Mouse (Mus musculus) hindbrain, embryonic 14.5 days (tissue): ENCODE results near the gene Immp1l. TPM values are rescaled to one million over a fixed set of nuclear protein-coding genes. Genes with fewer than 3 reads are reported as not detected.

ENCODE experiments used
- ATAC-seq: fragments of 200-750 bp; cut with Nextera tagmentation; 2 replicates; pipeline ENCODE4 v1.8.0; 2017; ENCODE audit warnings: moderate number of reproducible peaks, mild to moderate bottlenecking, moderate TSS enrichment, moderate library complexity; ENCODE audit not compliant: low FRiP score
- DNase-seq: peaks from one replicate; pipeline ENCODE4 v3.0.0-alpha.2; 2015; ENCODE audit warnings: low spot score
- H3K27ac ChIP-seq: fragments of 300-500 bp; sonication (generic); 2 replicates; pipeline ENCODE4 v1.5.1; 2014; ENCODE audit warnings: mild to moderate bottlenecking, moderate library complexity
- H3K27me3 ChIP-seq: fragments of 300-500 bp; sonication (generic); 2 replicates; pipeline ENCODE4 v1.6.1; 2014; ENCODE audit warnings: mild to moderate bottlenecking, low read length, mixed read lengths; ENCODE audit not compliant: control insufficient read depth, insufficient read depth
- H3K36me3 ChIP-seq: fragments of 300-500 bp; sonication (generic); replicated peaks from 2 replicates; pipeline ENCODE4 v1.6.1; 2014; ENCODE audit not compliant: control insufficient read depth, insufficient read depth
- H3K4me1 ChIP-seq: fragments of 300-500 bp; sonication (generic); replicated peaks from 2 replicates; pipeline ENCODE4 v1.6.1; 2014; ENCODE audit warnings: antibody characterized with exemption, low read length, mixed read lengths; ENCODE audit not compliant: control insufficient read depth, insufficient read depth
- H3K4me2 ChIP-seq: fragments of 300-500 bp; sonication (generic); replicated peaks from 2 replicates; pipeline ENCODE4 v1.6.1; 2014; ENCODE audit warnings: mild to moderate bottlenecking, moderate library complexity
- H3K4me3 ChIP-seq: fragments of 300-500 bp; sonication (generic); replicated peaks from 2 replicates; pipeline ENCODE4 v1.5.1; 2014; ENCODE audit warnings: mild to moderate bottlenecking, low read length
- H3K9ac ChIP-seq: fragments of 300-500 bp; sonication (generic); 2 replicates; pipeline ENCODE4 v1.6.1; 2014
- H3K9me3 ChIP-seq: fragments of 300-500 bp; sonication (generic); 2 replicates; pipeline ENCODE4 v1.6.1; 2016; ENCODE audit warnings: low read length; ENCODE audit not compliant: control insufficient read depth
- WGBS: fragments of 180-500 bp; shearing (Covaris S2); extraction: QIAGEN DNeasy Blood & Tissue Kit; methylation state at CpG from one replicate; pipeline ENCODE4 v1.1.7; 2014; 5-methylcytosine and 5-hydroxymethylcytosine counted together
- microRNA-seq: library from miRNA; unstranded; fragments of <30 nt; microRNA quantifications from one replicate; pipeline ENCODE4, GENCODE M21; 2016
- polyA plus RNA-seq: library from polyadenylated mRNA; unstranded; fragments of >200 nt; fragmentation: Nextera tagmentation; extraction: Ambion mirVana; gene quantifications from 2 replicates; pipeline ENCODE4 v1.2.1, GENCODE M21; 2014

Immp1l gene
- polyA plus RNA-seq, 1 experiment from 2014 or later, result 109 TPM

DNA sequence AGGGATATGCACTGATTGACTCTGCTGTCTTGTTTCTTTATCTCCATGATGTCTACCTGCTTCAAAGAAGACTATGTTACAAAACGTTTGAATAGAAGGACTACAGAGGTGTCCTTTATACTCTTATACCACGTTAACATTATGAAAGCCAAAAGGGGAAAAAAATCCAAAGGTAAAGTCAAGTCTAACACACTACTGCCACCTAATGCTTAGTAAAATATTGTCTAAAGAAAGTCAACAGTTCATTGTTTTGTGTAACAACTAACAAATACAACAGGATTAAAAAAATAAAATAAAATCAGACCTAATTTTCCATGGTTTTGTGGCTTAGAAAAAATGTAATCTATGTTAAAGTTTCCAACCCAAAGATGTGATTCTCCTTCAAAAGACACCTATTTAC is 83.6 kb downstream of the Immp1l start:
- Histone ChIP-seq H3K27me3 (no peaks in the 10 kb centered on the region), H3K4me2 (no peak overlapping the region), H3K4me3 (no peak overlapping the region), H3K9me3 (peaks cover 6% of the 10 kb centered on the region; the same call in 1 of the 2 replicates), H3K27ac (no peak overlapping the region), H3K36me3 (no peaks in the 10 kb centered on the region), H3K9ac (no peak overlapping the region), H3K4me1 (no peaks in the 10 kb centered on the region)
- WGBS, result 36% methylated on average over 2 of the region's 2 CpGs
- ATAC-seq, result no peak
- peak; percentile 33 for DNase-seq

DNA sequence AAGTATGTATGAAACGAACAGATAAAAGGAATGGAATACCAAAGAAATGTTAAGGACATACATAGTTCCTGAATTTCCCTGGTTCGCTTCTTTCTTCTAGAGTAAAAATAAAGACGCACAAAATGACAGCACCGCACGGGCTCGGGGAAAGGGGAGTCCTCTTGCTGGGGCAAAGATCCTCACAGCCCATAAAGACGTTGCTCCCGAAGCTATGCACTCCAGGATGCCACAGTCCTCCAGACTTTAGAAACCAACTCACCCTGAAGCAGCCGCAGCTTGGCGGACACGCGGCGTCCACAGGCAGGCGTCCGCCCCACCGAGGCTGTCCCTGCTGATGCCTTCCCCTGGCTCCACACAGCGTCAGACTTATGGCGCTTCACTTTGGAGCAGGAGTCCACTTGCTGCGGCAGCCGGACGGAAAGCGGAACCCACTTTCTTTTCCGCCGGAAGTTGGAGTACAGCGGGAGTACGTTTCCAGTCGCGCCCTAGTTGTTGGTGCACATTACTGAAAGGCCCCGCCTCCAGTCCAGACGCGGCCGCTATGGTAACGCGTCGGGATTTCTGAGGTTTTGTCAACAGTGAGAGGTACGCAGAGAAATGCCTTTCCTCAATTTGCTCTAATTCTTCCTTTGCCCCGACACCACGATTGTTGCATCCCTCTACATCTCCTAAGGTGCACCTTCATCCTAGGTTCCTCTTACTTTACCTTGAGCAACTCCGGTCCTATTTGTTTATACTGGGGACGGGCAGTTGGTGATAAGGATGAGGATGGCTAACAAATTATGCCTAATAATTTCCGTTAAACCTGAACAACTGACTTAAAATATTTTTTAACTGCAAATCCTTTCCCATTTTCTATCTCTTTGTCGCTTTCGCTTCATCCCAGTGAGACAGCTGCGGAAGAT is 98.6 kb downstream of the Immp1l start, which contains the start of gene Dnajc24:
TSS of gene Dnajc24 (minus strand) at position 715 of the 905 bp plus-strand sequence.
- WGBS, result 3% methylated on average over 44 of the region's 44 CpGs
- ATAC-seq, result peak; percentile 98

DNA sequence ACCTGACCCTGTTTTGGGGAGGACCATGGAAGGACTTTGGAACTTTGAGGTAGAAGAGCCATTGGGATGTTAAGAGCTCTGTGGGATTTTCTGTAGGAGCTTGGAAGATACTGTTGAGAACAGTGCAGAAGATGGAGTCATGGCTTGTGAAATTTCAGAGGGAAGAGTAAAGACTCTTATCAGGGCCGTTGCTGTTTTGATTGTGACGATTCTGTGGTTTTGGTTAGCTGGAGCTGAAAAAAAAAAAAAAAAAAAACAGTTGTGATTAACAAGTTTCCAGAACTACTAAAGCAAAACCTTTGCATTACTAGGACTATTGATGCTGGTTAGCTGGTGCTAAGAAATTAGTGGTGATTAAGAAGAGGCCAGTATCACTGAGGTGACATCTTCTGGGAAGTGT is 104.0 kb downstream of the Immp1l start:
- Histone ChIP-seq H3K9ac (no peak overlapping the region), H3K27ac (no peak overlapping the region), H3K4me3 (no peak overlapping the region), H3K4me1 (no peaks in the 10 kb centered on the region), H3K9me3 (no peaks in the 10 kb centered on the region), H3K4me2 (no peak overlapping the region), H3K27me3 (peaks cover 2% of the 10 kb centered on the region; the same call in 1 of the 2 replicates), H3K36me3 (no peaks in the 10 kb centered on the region)
- 82% methylated on average over 2 of the region's 2 CpGs for WGBS
- ATAC-seq (no peak), DNase-seq (no peak)

More for the DNA sequence above, 98.6 kb downstream of the Immp1l start, which contains the start of gene Dnajc24:
- Histone ChIP-seq H3K27me3 (peaks cover 2% of the 10 kb centered on the region; the same call in 1 of the 2 replicates), H3K36me3 (no peaks in the 10 kb centered on the region; the same call in 1 of the 2 replicates), H3K9me3 (no peaks in the 10 kb centered on the region), H3K4me3 (peak within 1 kb of the TSS; percentile 71), H3K4me1 (peaks cover 11% of the 10 kb centered on the region), H3K27ac (peak within 1 kb of the TSS; percentile 68), H3K4me2 (peak within 1 kb of the TSS; percentile 58), H3K9ac (peak within 1 kb of the TSS; percentile 83)
- peak; percentile 95 for DNase-seq

Small RNA genes within 50 kb of the gene (microRNA-seq; reads per million reads assigned to microRNA genes)
- not detected for gene Gm22002

Other genes starting within 250 kb of the Immp1l start
- gene Pax6, start 235.7 kb upstream of the Immp1l start, polyA plus RNA-seq, result 26.9 and 28.1 TPM in 2 replicates
- gene Elp4, start 74 bp upstream of the Immp1l start, polyA plus RNA-seq, result 35.4 and 36.0 TPM in 2 replicates
- 23.3 and 25.2 TPM in 2 replicates for gene Dnajc24, start 98.9 kb downstream of the Immp1l start, polyA plus RNA-seq